Mouse (Mus musculus): Measurements from ENCODE around the gene Cep85l.

DNA sequence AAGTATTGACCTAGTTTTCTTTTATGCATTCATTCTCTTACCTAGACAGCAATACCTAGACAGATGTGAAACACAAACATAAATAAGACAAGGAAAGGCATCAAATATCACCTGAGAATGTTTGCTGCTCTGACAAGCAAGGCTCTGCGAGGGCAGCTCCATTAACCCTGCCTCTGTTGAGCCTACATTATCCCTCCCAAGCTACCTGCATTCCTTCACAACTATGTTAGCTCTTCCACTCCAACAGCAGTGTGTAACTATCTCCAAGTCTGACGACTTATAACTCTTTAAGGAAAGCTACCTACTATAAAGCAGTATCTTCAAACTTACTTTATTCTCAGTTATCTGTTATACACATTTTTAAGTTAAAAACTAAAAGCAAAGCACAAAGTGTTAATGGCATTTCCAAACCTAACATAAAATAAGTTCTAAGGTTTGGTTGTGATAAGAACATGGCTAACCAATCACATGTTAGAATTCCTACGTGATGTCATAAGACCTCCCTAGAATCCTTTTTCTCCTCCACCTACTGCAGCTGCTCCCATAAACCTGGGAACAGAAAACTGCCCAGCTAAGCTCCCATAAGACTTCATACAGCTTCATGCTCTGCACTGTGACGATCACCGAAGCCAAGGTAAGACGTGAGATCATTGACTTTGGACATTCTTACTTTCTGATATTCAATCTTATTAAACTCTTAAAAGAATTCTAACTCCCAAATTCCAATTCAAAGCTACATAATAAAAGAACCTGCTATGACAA, 42.4 kb downstream of the Cep85l start, which contains the start of gene Pln:
- TF ChIP-seq CTCF (IDR thresholded peaks at IDR 0.05; ENCODE audit: low read depth, low read length) (no peak), POLR2A (IDR thresholded peaks at IDR 0.05; ENCODE audit: borderline replicate concordance, low read depth, low read length) (no peak)
